Mouse (Mus musculus) midbrain, embryonic 11.5 days (tissue): ENCODE data around the gene E130309D02Rik. TPM values are rescaled to one million over a fixed set of nuclear protein-coding genes. Genes with fewer than 3 reads are reported as not detected.

Source experiments
- ATAC-seq: fragments of 200-750 bp; cut with Nextera tagmentation; 2 replicates; pipeline ENCODE4 v1.8.0; 2017; ENCODE audit warnings: moderate TSS enrichment, moderate library complexity; ENCODE audit not compliant: low FRiP score
- DNase-seq: peaks from one replicate; pipeline ENCODE4 v3.0.0; 2015; ENCODE audit warnings: low spot score; ENCODE audit errors: missing footprints
- H3K27ac ChIP-seq: fragments of 300-500 bp; sonication (generic); 2 replicates; pipeline ENCODE4 v1.5.1; 2014; ENCODE audit warnings: low read depth, low read length
- H3K27me3 ChIP-seq: fragments of 300-500 bp; sonication (generic); 2 replicates; pipeline ENCODE4 v1.6.1; 2014; ENCODE audit warnings: mild to moderate bottlenecking, low read length, moderate library complexity, mixed read lengths; ENCODE audit not compliant: control insufficient read depth, insufficient read depth
- H3K36me3 ChIP-seq: fragments of 300-500 bp; sonication (generic); 2 replicates; pipeline ENCODE4 v1.6.1; 2014; ENCODE audit warnings: mild to moderate bottlenecking, low read length, moderate library complexity, mixed read lengths; ENCODE audit not compliant: control insufficient read depth, insufficient read depth
- H3K4me1 ChIP-seq: fragments of 300-500 bp; sonication (generic); 2 replicates; pipeline ENCODE4 v1.6.1; 2014; ENCODE audit warnings: low read length; ENCODE audit not compliant: control insufficient read depth, insufficient read depth
- H3K4me2 ChIP-seq: fragments of 300-500 bp; sonication (generic); 2 replicates; pipeline ENCODE4 v1.6.1; 2014; ENCODE audit warnings: mild to moderate bottlenecking, moderate library complexity
- H3K4me3 ChIP-seq: fragments of 300-500 bp; sonication (generic); 2 replicates; pipeline ENCODE4 v1.5.1; 2014; ENCODE audit warnings: low read depth, low read length
- H3K9ac ChIP-seq: fragments of 300-500 bp; sonication (generic); 2 replicates; pipeline ENCODE4 v1.6.1; 2014; ENCODE audit warnings: low read length
- H3K9me3 ChIP-seq: fragments of 300-500 bp; sonication (generic); 2 replicates; pipeline ENCODE4 v1.6.1; 2016; ENCODE audit warnings: low read length; ENCODE audit not compliant: control insufficient read depth
- WGBS: fragments of 180-500 bp; shearing (Covaris S2); extraction: QIAGEN DNeasy Blood & Tissue Kit; methylation state at CpG from one replicate; pipeline ENCODE4 v1.1.7; 2014; 5-methylcytosine and 5-hydroxymethylcytosine counted together
- polyA plus RNA-seq: library from polyadenylated mRNA; unstranded; fragments of >200 nt; fragmentation: Nextera tagmentation; extraction: Ambion mirVana; gene quantifications from 2 replicates; pipeline ENCODE4 v1.2.1, GENCODE M21; 2014

Gene E130309D02Rik
- polyA plus RNA-seq, 1 experiment from 2014 or later, result 46.6 TPM

- Histone ChIP-seq H3K36me3 (peaks cover 13% of the 10 kb centered on the region; the same call in 1 of the 2 replicates), H3K4me2 (no peak overlapping the region)
- ATAC-seq, result no peak
Observed at GRCm38 (mm10) chr5:143252791-143253185, 62.4 kb downstream of the E130309D02Rik start.

GRCm38 (mm10) chr5:143252039-143252438 is 63.1 kb downstream of the E130309D02Rik start:
- H3K4me3 ChIP-seq, result no peak overlapping the region
- no peak overlapping the region for H3K4me2 ChIP-seq
- H3K4me1 ChIP-seq, result peaks cover 14% of the 10 kb centered on the region
- peaks cover 14% of the 10 kb centered on the region; the same call in 1 of the 2 replicates for H3K36me3 ChIP-seq
- no peak overlapping the region for H3K27ac ChIP-seq
- no peaks in the 10 kb centered on the region for H3K9me3 ChIP-seq
- no peak for DNase-seq
- peaks cover 56% of the 10 kb centered on the region for H3K27me3 ChIP-seq
- no peak for ATAC-seq
- 43% methylated on average over 6 of the region's 6 CpGs for WGBS
- no peak overlapping the region for H3K9ac ChIP-seq

More at GRCm38 (mm10) chr5:143252791-143253185, 62.4 kb downstream of the E130309D02Rik start:
- Histone ChIP-seq H3K27me3 (peaks cover 64% of the 10 kb centered on the region), H3K9me3 (no peaks in the 10 kb centered on the region), H3K27ac (no peak overlapping the region), H3K4me1 (peaks cover 14% of the 10 kb centered on the region), H3K4me3 (no peak overlapping the region), H3K9ac (no peak overlapping the region)
- DNase-seq, result peak; percentile 94
- WGBS, result 15% methylated on average over 18 of the region's 18 CpGs

Other genes starting within 250 kb of the E130309D02Rik start
- 29.2 and 29.4 TPM in 2 replicates for gene Rnf216, start 202.4 kb downstream of the E130309D02Rik start, polyA plus RNA-seq
- gene Olfr718-ps1, start 167.8 kb downstream of the E130309D02Rik start, polyA plus RNA-seq, result not detected in 2 replicates
- 10.8 and 11.9 TPM in 2 replicates for gene Rbak, start 134.6 kb downstream of the E130309D02Rik start, polyA plus RNA-seq
- gene Spdye4b, start 134.3 kb downstream of the E130309D02Rik start, polyA plus RNA-seq, result not detected in 2 replicates
- not detected in 2 replicates for gene Spdye4a, start 88.5 kb downstream of the E130309D02Rik start, polyA plus RNA-seq
- gene Zfp12, start 80.2 kb downstream of the E130309D02Rik start, polyA plus RNA-seq, result 22.0 and 25.9 TPM in 2 replicates
- gene Zfp316, start 45.3 kb downstream of the E130309D02Rik start, polyA plus RNA-seq, result 4.3 and 4.5 TPM in 2 replicates
- 0.08 TPM in 1 of 2 replicates, not detected in the other for gene Zfp853, start 21.7 kb downstream of the E130309D02Rik start, polyA plus RNA-seq
- 68.1 and 73.7 TPM in 2 replicates for gene Zdhhc4, start 13.9 kb upstream of the E130309D02Rik start, polyA plus RNA-seq
- gene Grid2ip, start 42.0 kb upstream of the E130309D02Rik start, polyA plus RNA-seq, result 0.12 and 0.34 TPM in 2 replicates
- 187 and 190 TPM in 2 replicates for gene Kdelr2, start 88.5 kb upstream of the E130309D02Rik start, polyA plus RNA-seq
- 9.5 and 10.1 TPM in 2 replicates for gene Daglb, start 149.2 kb upstream of the E130309D02Rik start, polyA plus RNA-seq
- gene Rac1, start 212.7 kb upstream of the E130309D02Rik start, polyA plus RNA-seq, result 480 and 494 TPM in 2 replicates